ENCODE assay signal across 14 mouse cellular contexts in genomic region chr4:129384440-129384839, GRCm38 (mm10). TPM values are rescaled to one million over a fixed set of nuclear protein-coding genes. Genes with fewer than 3 reads are reported as not detected.
DNase-seq lines count a peak whose midpoint lies in the region; ATAC-seq and TF ChIP-seq lines count a peak whose summit lies in the region.
"Had no signal": no experiment of that assay in that cellular context is flagged by ENCODE, and none has a peak within 500 bp of the region (broad histone marks: within the 10 kb centered on the region; RNA-seq: fewer than 3 reads in every experiment).

No protein-coding gene starts in this region.

- TF ChIP-seq CTCF in lung, postnatal 0 days (IDR thresholded peaks at IDR 0.05): no peak

- peak; percentile 28 for DNase-seq in gastrocnemius, postnatal 14 days
- no peak for DNase-seq in gastrocnemius, postnatal 36 days
- peak; percentile 59 for DNase-seq in NIH3T3 (ENCODE audit: low read depth)
- DNase-seq in lung, postnatal 0 days (ENCODE audit: low spot score): peak; percentile 94
- no peak for DNase-seq in c-Kit-positive CD71-positive TER-119-positive erythroid progenitor cells, embryonic 14.5 days (ENCODE audit: low spot score)
- DNase-seq in layer of hippocampus, adult 9-10 months (ENCODE audit: low spot score): no peak
- DNase-seq in cerebellum, adult 18-20 months: no peak
- DNase-seq: B cell, adult 2 months; thymus, adult 18-20 months had no signal

- WGBS in intestine, embryonic 16.5 days: 18% methylated on average over 6 of the region's 6 CpGs
- 10% methylated on average over 6 of the region's 6 CpGs for WGBS in lung, postnatal 0 days

- no peaks in the 10 kb centered on the region for H3K9me3 ChIP-seq in intestine, embryonic 16.5 days (ENCODE audit: control insufficient read depth, low read length)
- no peaks in the 10 kb centered on the region for H3K9me3 ChIP-seq in lung, postnatal 0 days (ENCODE audit: low read length)
- H3K9me3 ChIP-seq: forebrain, embryonic 15.5 days; limb, embryonic 10.5 days; midbrain, embryonic 13.5 days had no signal

- H3K36me3 ChIP-seq in intestine, embryonic 16.5 days (ENCODE audit: control insufficient read depth, insufficient read depth, low read length): no peaks in the 10 kb centered on the region
- H3K36me3 ChIP-seq in lung, postnatal 0 days (ENCODE audit: insufficient read depth, low read length): no peaks in the 10 kb centered on the region
- H3K36me3 ChIP-seq: forebrain, embryonic 15.5 days; limb, embryonic 10.5 days; midbrain, embryonic 13.5 days had no signal

- ATAC-seq in intestine, embryonic 16.5 days: peak; percentile 66
- ATAC-seq in lung, postnatal 0 days: peak; percentile 92
- ATAC-seq: forebrain, embryonic 15.5 days; hindbrain, embryonic 16.5 days; midbrain, embryonic 13.5 days had no signal

- intact Hi-C loops in gastrocnemius, postnatal 14 days (cut with DNase I; ENCODE audit: low total_unique reads): no loop called here
- intact Hi-C loops in gastrocnemius, postnatal 36 days (cut with DNase I): no loop called here

- no peak overlapping the region for H3K4me3 ChIP-seq in intestine, embryonic 16.5 days (ENCODE audit: low read length)
- no peak overlapping the region for H3K4me3 ChIP-seq in lung, postnatal 0 days (ENCODE audit: low read depth, low read length)
- H3K4me3 ChIP-seq: forebrain, embryonic 15.5 days; limb, embryonic 10.5 days; midbrain, embryonic 13.5 days had no signal

- peak overlapping the region; percentile 65 for H3K27ac ChIP-seq in intestine, embryonic 16.5 days (ENCODE audit: low read length)
- peak overlapping the region; percentile 89 for H3K27ac ChIP-seq in lung, postnatal 0 days (ENCODE audit: low read length)
- H3K27ac ChIP-seq: forebrain, embryonic 15.5 days; limb, embryonic 10.5 days; midbrain, embryonic 13.5 days had no signal

- TF ChIP-seq EP300 in lung, postnatal 0 days (IDR thresholded peaks at IDR 0.05): peak; percentile 78

- no peaks in the 10 kb centered on the region for H3K27me3 ChIP-seq in intestine, embryonic 16.5 days (replicated peaks; ENCODE audit: control insufficient read depth, insufficient read depth, low read length)
- no peaks in the 10 kb centered on the region for H3K27me3 ChIP-seq in lung, postnatal 0 days (replicated peaks; ENCODE audit: insufficient read depth, low read length)
- H3K27me3 ChIP-seq: forebrain, embryonic 15.5 days; midbrain, embryonic 13.5 days had no signal

- 0 out of 2 replicates have a peak, but pooled peaks cover 4% of the 10 kb centered on the region for H3K4me1 ChIP-seq in intestine, embryonic 16.5 days (ENCODE audit: control insufficient read depth, insufficient read depth, low read length)
- no peaks in the 10 kb centered on the region for H3K4me1 ChIP-seq in lung, postnatal 0 days (ENCODE audit: insufficient read depth, low read depth, low read length)
- H3K4me1 ChIP-seq: forebrain, embryonic 15.5 days; limb, embryonic 10.5 days; midbrain, embryonic 13.5 days had no signal

- H3K9ac ChIP-seq in intestine, embryonic 16.5 days (ENCODE audit: low read depth, low read length): no peak overlapping the region
- H3K9ac ChIP-seq in lung, postnatal 0 days (replicated peaks; ENCODE audit: low read depth): no peak overlapping the region
- H3K9ac ChIP-seq: forebrain, embryonic 15.5 days; midbrain, embryonic 13.5 days had no signal

- H3K4me2 ChIP-seq in intestine, embryonic 16.5 days (ENCODE audit: low read depth, low read length): no peak overlapping the region
- peak overlapping the region; percentile 32; the same call in 1 of the 2 replicates for H3K4me2 ChIP-seq in lung, postnatal 0 days (replicated peaks; ENCODE audit: low read depth, low read length)
- H3K4me2 ChIP-seq: forebrain, embryonic 15.5 days; midbrain, embryonic 13.5 days had no signal

RNA-seq across cellular contexts. Expression of gene Zbtb8a, which starts 6.5 kb away (rescaled TPM):
- total RNA-seq in gastrocnemius, postnatal 14 days (2021): 1 to 10 TPM; 2.4 to 2.9 TPM
- total RNA-seq in gastrocnemius, postnatal 36 days (2021): 1 to 10 TPM in 1 of 2 experiments, under 1 TPM in 1; 0.76 to 1.1 TPM
- 13.6 and 14.0 TPM in 2 replicates for polyA plus RNA-seq in intestine, embryonic 16.5 days (2015; fragmentation: Nextera tagmentation; extraction: Ambion mirVana)
- 15.6 and 16.9 TPM in 2 replicates for polyA plus RNA-seq in lung, postnatal 0 days (2015; fragmentation: Nextera tagmentation; extraction: Ambion mirVana)

RNA-seq across cellular contexts. Expression of gene Zbtb8os, which starts 48.9 kb away (rescaled TPM):
- 10 to 100 TPM; 24.0 to 25.1 TPM for total RNA-seq in gastrocnemius, postnatal 14 days (2021)
- 10 to 100 TPM; 23.3 to 24.2 TPM for total RNA-seq in gastrocnemius, postnatal 36 days (2021)
- 64.2 and 66.9 TPM in 2 replicates for polyA plus RNA-seq in intestine, embryonic 16.5 days (2015; fragmentation: Nextera tagmentation; extraction: Ambion mirVana)
- 32.3 and 36.5 TPM in 2 replicates for polyA plus RNA-seq in lung, postnatal 0 days (2015; fragmentation: Nextera tagmentation; extraction: Ambion mirVana)

RNA-seq across cellular contexts. Expression of gene Rbbp4, which starts 49.3 kb away (rescaled TPM):
- 10 to 100 TPM; 66.0 to 67.2 TPM for total RNA-seq in gastrocnemius, postnatal 14 days (2021)
- total RNA-seq in gastrocnemius, postnatal 36 days (2021): 10 to 100 TPM; 36.0 to 47.3 TPM
- polyA plus RNA-seq in intestine, embryonic 16.5 days (2015; fragmentation: Nextera tagmentation; extraction: Ambion mirVana): 271 and 297 TPM in 2 replicates
- polyA plus RNA-seq in lung, postnatal 0 days (2015; fragmentation: Nextera tagmentation; extraction: Ambion mirVana): 159 and 182 TPM in 2 replicates

RNA-seq across cellular contexts. Expression of gene Zbtb8b, which starts 56.2 kb away (rescaled TPM):
- total RNA-seq in gastrocnemius, postnatal 14 days (2021): not detected
- total RNA-seq in gastrocnemius, postnatal 36 days (2021): not detected
- 1.1 and 1.2 TPM in 2 replicates for polyA plus RNA-seq in intestine, embryonic 16.5 days (2015; fragmentation: Nextera tagmentation; extraction: Ambion mirVana)
- polyA plus RNA-seq in lung, postnatal 0 days (2015; fragmentation: Nextera tagmentation; extraction: Ambion mirVana): 1.8 and 2.8 TPM in 2 replicates

Comparison
In these comparisons a context has a peak if more than half of its experiments do, and no peak if none do; other contexts are left out.
1. DNase-seq: peak in gastrocnemius, postnatal 14 days (single experiment), NIH3T3 (single experiment) and lung, postnatal 0 days (single experiment); none in gastrocnemius, postnatal 36 days (0 of 2), c-Kit-positive CD71-positive TER-119-positive erythroid progenitor cells, embryonic 14.5 days (single experiment), layer of hippocampus, adult 9-10 months (single experiment) and cerebellum, adult 18-20 months (0 of 2).